Mouse (Mus musculus): Measurements from ENCODE around the gene Crygc. TPM values are rescaled to one million over a fixed set of nuclear protein-coding genes. Genes with fewer than 3 reads are reported as not detected.
"Not testable (repeated sequence)": the region's sequence is repeated elsewhere in the genome, so short reads cannot be mapped to it uniquely, and the experiment has no call there.

Crygc gene
- polyA plus RNA-seq, 1 experiment from 2014 or later, result not detected

DNA sequence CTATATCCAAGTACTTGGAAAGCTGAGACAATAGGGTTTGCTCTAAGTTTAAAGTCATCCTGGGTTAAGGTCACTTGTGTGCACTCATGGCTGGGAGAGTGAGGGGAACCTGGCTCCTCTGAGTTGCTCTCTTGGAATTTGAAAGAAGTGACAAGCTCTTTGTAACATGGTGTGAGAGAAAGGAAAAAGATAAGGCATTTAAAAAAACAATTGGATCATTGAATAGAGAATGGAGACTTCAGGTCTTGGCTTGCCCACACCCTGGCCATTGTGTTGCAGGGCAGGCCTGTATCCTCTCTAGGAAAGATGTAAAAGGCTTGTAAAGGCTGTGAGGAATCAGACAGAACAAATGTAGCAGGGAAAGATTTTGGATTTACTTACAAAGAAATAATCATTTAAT lies 5.6 kb downstream of the Crygc start:
- ATAC-seq (ENCODE audit: low FRiP score), result no peak
- H3K9me3 ChIP-seq (ENCODE audit: control insufficient read depth, low read length), result no peaks in the 10 kb centered on the region
- no peak overlapping the region for H3K9ac ChIP-seq
- H3K27ac ChIP-seq, result no peak overlapping the region
- no peak overlapping the region for H3K4me2 ChIP-seq (replicated peaks)
- no peaks in the 10 kb centered on the region for H3K36me3 ChIP-seq (replicated peaks; ENCODE audit: control insufficient read depth, insufficient read depth)
- no peak overlapping the region for H3K4me3 ChIP-seq (replicated peaks; ENCODE audit: low read length)
- DNase-seq (ENCODE audit: low spot score), result no peak
- H3K4me1 ChIP-seq (replicated peaks; ENCODE audit: control insufficient read depth, insufficient read depth, low read length), result no peaks in the 10 kb centered on the region
- H3K27me3 ChIP-seq (ENCODE audit: control insufficient read depth, insufficient read depth, low read length), result no peaks in the 10 kb centered on the region

- Histone ChIP-seq H3K4me2 (replicated peaks) (no peak overlapping the region), H3K9ac (no peak overlapping the region), H3K27me3 (ENCODE audit: control insufficient read depth, insufficient read depth, low read length) (no peaks in the 10 kb centered on the region), H3K4me1 (replicated peaks; ENCODE audit: control insufficient read depth, insufficient read depth, low read length) (no peaks in the 10 kb centered on the region), H3K4me3 (replicated peaks; ENCODE audit: low read length) (no peak overlapping the region), H3K27ac (no peak overlapping the region), H3K9me3 (ENCODE audit: control insufficient read depth, low read length) (no peaks in the 10 kb centered on the region), H3K36me3 (replicated peaks; ENCODE audit: control insufficient read depth, insufficient read depth) (no peaks in the 10 kb centered on the region)
- WGBS, result 84% methylated on average over 15 of the region's 15 CpGs
- no peak for DNase-seq (ENCODE audit: low spot score)
- no peak for ATAC-seq (ENCODE audit: low FRiP score)
Measured at GRCm38 (mm10) chr1:65064201-65064600, 9.3 kb downstream of the Crygc start.

DNA sequence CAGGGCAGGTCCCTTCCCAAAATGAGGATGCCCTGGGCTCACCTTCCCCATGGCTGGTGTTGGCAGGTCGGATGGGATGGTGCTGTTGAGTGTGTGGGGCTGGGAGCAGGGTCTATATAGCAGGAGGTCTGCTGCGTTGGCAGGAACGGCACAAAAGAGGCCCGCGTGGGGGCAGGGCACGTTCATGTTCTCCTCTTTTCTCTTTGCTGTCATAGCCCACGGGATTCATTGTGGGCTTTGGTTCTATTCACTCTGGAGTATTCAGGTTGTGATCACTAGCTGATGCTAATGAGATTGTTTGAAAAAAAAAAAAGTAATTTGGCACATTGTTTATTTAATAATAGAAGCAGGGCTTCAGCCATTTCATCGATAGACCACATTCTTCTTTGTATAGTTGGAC lies 10.1 kb downstream of the Crygc start, which contains the start of gene Crygd:
Gene Crygd (minus strand): TSS at position 101 of the 400 bp plus-strand sequence.
- ATAC-seq (ENCODE audit: low FRiP score) (no peak), DNase-seq (ENCODE audit: low spot score) (no peak)
- no peak within 1 kb of the TSS for H3K27ac ChIP-seq
- H3K27me3 ChIP-seq (ENCODE audit: control insufficient read depth, insufficient read depth, low read length), result no peaks in the 10 kb centered on the region
- no peaks in the 10 kb centered on the region for H3K36me3 ChIP-seq (replicated peaks; ENCODE audit: control insufficient read depth, insufficient read depth)
- H3K4me2 ChIP-seq (replicated peaks), result no peak within 1 kb of the TSS
- no peaks in the 10 kb centered on the region for H3K9me3 ChIP-seq (ENCODE audit: control insufficient read depth, low read length)
- H3K4me3 ChIP-seq (replicated peaks; ENCODE audit: low read length), result no peak within 1 kb of the TSS
- H3K9ac ChIP-seq, result no peak within 1 kb of the TSS
- WGBS, result 48% methylated on average over 8 of the region's 8 CpGs
- H3K4me1 ChIP-seq (replicated peaks; ENCODE audit: control insufficient read depth, insufficient read depth, low read length), result no peaks in the 10 kb centered on the region

GRCm38 (mm10) chr1:65052140-65052539 lies 21.3 kb downstream of the Crygc start:
- no peaks in the 10 kb centered on the region for H3K27me3 ChIP-seq (ENCODE audit: control insufficient read depth, insufficient read depth, low read length)
- WGBS, result 43% methylated on average over 2 of the region's 2 CpGs
- no peak overlapping the region for H3K4me3 ChIP-seq (replicated peaks; ENCODE audit: low read length)
- ATAC-seq (ENCODE audit: low FRiP score) (no peak), DNase-seq (ENCODE audit: low spot score) (no peak)
- no peak overlapping the region for H3K9ac ChIP-seq
- H3K4me2 ChIP-seq (replicated peaks), result no peak overlapping the region
- H3K9me3 ChIP-seq (ENCODE audit: control insufficient read depth, low read length), result no peaks in the 10 kb centered on the region
- H3K4me1 ChIP-seq (replicated peaks; ENCODE audit: control insufficient read depth, insufficient read depth, low read length), result no peaks in the 10 kb centered on the region
- no peaks in the 10 kb centered on the region for H3K36me3 ChIP-seq (replicated peaks; ENCODE audit: control insufficient read depth, insufficient read depth)
- H3K27ac ChIP-seq, result no peak overlapping the region

GRCm38 (mm10) chr1:65051696-65052095 lies 21.8 kb downstream of the Crygc start:
- DNase-seq (ENCODE audit: low spot score) (no peak), ATAC-seq (ENCODE audit: low FRiP score) (no peak)
- Histone ChIP-seq H3K4me3 (replicated peaks; ENCODE audit: low read length) (no peak overlapping the region), H3K4me1 (replicated peaks; ENCODE audit: control insufficient read depth, insufficient read depth, low read length) (no peaks in the 10 kb centered on the region), H3K36me3 (replicated peaks; ENCODE audit: control insufficient read depth, insufficient read depth) (no peaks in the 10 kb centered on the region), H3K4me2 (replicated peaks) (no peak overlapping the region), H3K27me3 (ENCODE audit: control insufficient read depth, insufficient read depth, low read length) (no peaks in the 10 kb centered on the region), H3K27ac (no peak overlapping the region), H3K9me3 (ENCODE audit: control insufficient read depth, low read length) (no peaks in the 10 kb centered on the region), H3K9ac (no peak overlapping the region)
- WGBS, result 54% methylated on average over 7 of the region's 7 CpGs

GRCm38 (mm10) chr1:65050952-65051351 lies 22.5 kb downstream of the Crygc start, which contains the start of gene Cryge:
TSS of gene Cryge (minus strand) at chr1:65051149.
- H3K36me3 ChIP-seq (replicated peaks; ENCODE audit: control insufficient read depth, insufficient read depth); H3K4me1 ChIP-seq (replicated peaks; ENCODE audit: control insufficient read depth, insufficient read depth, low read length); H3K27ac ChIP-seq; ATAC-seq (ENCODE audit: low FRiP score); H3K9ac ChIP-seq; H3K4me3 ChIP-seq (replicated peaks; ENCODE audit: low read length); H3K9me3 ChIP-seq (ENCODE audit: control insufficient read depth, low read length); DNase-seq (ENCODE audit: low spot score); H3K4me2 ChIP-seq (replicated peaks); H3K27me3 ChIP-seq (ENCODE audit: control insufficient read depth, insufficient read depth, low read length): not testable (repeated sequence)
- WGBS, result 40% methylated on average over 10 of the region's 12 CpGs

- WGBS, result 66% methylated on average over 12 of the region's 12 CpGs
- DNase-seq (ENCODE audit: low spot score) (no peak), ATAC-seq (ENCODE audit: low FRiP score) (no peak)
- Histone ChIP-seq H3K27me3 (ENCODE audit: control insufficient read depth, insufficient read depth, low read length) (no peaks in the 10 kb centered on the region), H3K36me3 (replicated peaks; ENCODE audit: control insufficient read depth, insufficient read depth) (no peaks in the 10 kb centered on the region), H3K9ac (no peak overlapping the region), H3K4me1 (replicated peaks; ENCODE audit: control insufficient read depth, insufficient read depth, low read length) (no peaks in the 10 kb centered on the region), H3K4me3 (replicated peaks; ENCODE audit: low read length) (no peak overlapping the region), H3K27ac (no peak overlapping the region), H3K4me2 (replicated peaks) (no peak overlapping the region), H3K9me3 (ENCODE audit: control insufficient read depth, low read length) (no peaks in the 10 kb centered on the region)
Measured at GRCm38 (mm10) chr1:65048781-65049180, 24.7 kb downstream of the Crygc start.

DNA sequence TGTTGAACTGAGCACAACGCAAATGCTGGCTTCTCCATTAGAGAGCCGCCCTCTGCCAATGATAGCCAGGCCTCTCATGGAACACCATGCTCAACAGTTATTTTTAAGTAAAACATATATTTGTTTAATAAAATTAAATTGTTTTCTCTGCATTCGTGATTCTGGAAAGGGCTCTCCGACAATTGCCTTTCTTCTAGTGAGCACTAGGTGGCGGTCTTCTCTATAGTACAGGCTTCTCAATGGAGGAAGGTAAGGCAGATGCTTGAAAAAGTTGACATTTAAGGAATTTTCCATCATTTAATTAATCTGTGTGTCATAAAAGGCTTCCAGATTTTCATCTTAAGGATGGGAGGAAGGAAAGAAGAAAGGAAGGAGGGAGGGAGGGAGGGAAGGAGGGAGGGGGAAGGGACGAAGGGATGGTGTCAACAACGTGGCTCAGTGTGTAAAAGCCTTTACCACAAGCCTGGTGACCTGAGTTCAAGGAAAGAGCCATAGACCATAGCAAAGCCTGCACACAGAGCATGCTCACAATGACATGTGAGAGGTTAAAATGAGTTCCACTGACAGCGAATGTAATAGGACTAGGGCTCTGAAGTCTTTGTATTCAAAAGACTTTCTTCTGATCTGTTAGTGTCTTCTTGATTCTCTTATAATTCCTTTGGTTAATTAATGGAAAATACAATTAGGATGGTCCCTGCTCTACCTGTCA lies 26.9 kb downstream of the Crygc start:
- DNase-seq (ENCODE audit: low spot score), result peak; percentile 65
- 45% methylated on average over 8 of the region's 8 CpGs for WGBS
- Histone ChIP-seq H3K27me3 (ENCODE audit: control insufficient read depth, insufficient read depth, low read length) (no peaks in the 10 kb centered on the region), H3K4me3 (replicated peaks; ENCODE audit: low read length) (no peak overlapping the region), H3K9ac (no peak overlapping the region), H3K4me1 (replicated peaks; ENCODE audit: control insufficient read depth, insufficient read depth, low read length) (no peaks in the 10 kb centered on the region), H3K4me2 (replicated peaks) (0 out of 2 replicates have a peak overlapping the region, but pooled peaks have one; percentile 19), H3K9me3 (ENCODE audit: control insufficient read depth, low read length) (no peaks in the 10 kb centered on the region), H3K27ac (no peak overlapping the region), H3K36me3 (replicated peaks; ENCODE audit: control insufficient read depth, insufficient read depth) (no peaks in the 10 kb centered on the region)
- ATAC-seq (ENCODE audit: low FRiP score), result no peak

DNA sequence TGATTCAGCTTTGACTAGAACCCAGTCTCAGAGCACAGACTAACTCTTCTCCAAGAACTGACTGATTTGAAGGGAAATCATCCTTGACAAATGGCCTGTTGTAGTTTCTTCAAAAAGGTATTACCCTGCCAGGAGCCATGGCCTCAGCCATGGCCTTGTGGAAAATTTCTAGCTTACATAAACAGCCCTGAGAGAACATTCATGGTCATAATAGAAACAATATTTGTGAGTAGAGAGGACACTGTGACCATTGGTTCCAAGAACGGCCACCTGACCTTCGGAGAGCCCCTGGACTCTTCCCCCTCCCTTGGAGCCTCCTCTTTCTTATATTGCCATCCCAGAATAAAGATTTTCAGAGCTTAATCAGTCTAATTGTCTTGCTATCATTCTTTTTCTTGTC lies 30.1 kb downstream of the Crygc start:
- no peak overlapping the region for H3K27ac ChIP-seq
- WGBS, result 91% methylated on average over 2 of the region's 2 CpGs
- H3K9me3 ChIP-seq (ENCODE audit: control insufficient read depth, low read length), result no peaks in the 10 kb centered on the region
- H3K36me3 ChIP-seq (replicated peaks; ENCODE audit: control insufficient read depth, insufficient read depth), result no peaks in the 10 kb centered on the region
- H3K9ac ChIP-seq, result no peak overlapping the region
- H3K4me3 ChIP-seq (replicated peaks; ENCODE audit: low read length), result no peak overlapping the region
- ATAC-seq (ENCODE audit: low FRiP score), result no peak
- H3K4me2 ChIP-seq (replicated peaks), result no peak overlapping the region
- H3K4me1 ChIP-seq (replicated peaks; ENCODE audit: control insufficient read depth, insufficient read depth, low read length), result no peaks in the 10 kb centered on the region
- H3K27me3 ChIP-seq (ENCODE audit: control insufficient read depth, insufficient read depth, low read length), result no peaks in the 10 kb centered on the region
- no peak for DNase-seq (ENCODE audit: low spot score)

GRCm38 (mm10) chr1:65041837-65042236 lies 31.7 kb downstream of the Crygc start:
- H3K27me3 ChIP-seq (ENCODE audit: control insufficient read depth, insufficient read depth, low read length), result no peaks in the 10 kb centered on the region
- no peaks in the 10 kb centered on the region for H3K9me3 ChIP-seq (ENCODE audit: control insufficient read depth, low read length)
- no peak overlapping the region for H3K4me3 ChIP-seq (replicated peaks; ENCODE audit: low read length)
- no peaks in the 10 kb centered on the region for H3K4me1 ChIP-seq (replicated peaks; ENCODE audit: control insufficient read depth, insufficient read depth, low read length)
- H3K4me2 ChIP-seq (replicated peaks), result no peak overlapping the region
- ATAC-seq (ENCODE audit: low FRiP score) (no peak), DNase-seq (ENCODE audit: low spot score) (no peak)
- H3K9ac ChIP-seq, result no peak overlapping the region
- no peaks in the 10 kb centered on the region for H3K36me3 ChIP-seq (replicated peaks; ENCODE audit: control insufficient read depth, insufficient read depth)
- WGBS, result 96% methylated on average over 3 of the region's 3 CpGs
- no peak overlapping the region for H3K27ac ChIP-seq
